32 mouse cellular contexts compared by ENCODE assay signal in genomic region chr7:50633147-50633546, GRCm38 (mm10). TPM values are rescaled to one million over a fixed set of nuclear protein-coding genes. Genes with fewer than 3 reads are reported as not detected.
"Had no signal": no experiment of that assay in that cellular context is flagged by ENCODE, and none has a peak within 500 bp of the region (broad histone marks: within the 10 kb centered on the region; RNA-seq: fewer than 3 reads in every experiment).

No protein-coding gene starts in this region.

- H3K4me1 ChIP-seq: heart, embryonic 13.5 days; heart, embryonic 15.5 days; hindbrain, embryonic 13.5 days; intestine, embryonic 15.5 days; limb, embryonic 10.5 days; limb, embryonic 12.5 days had no signal

- ATAC-seq: hindbrain, embryonic 16.5 days; inflammation-experienced regulatory T-cells, adult 6 months; intestine, embryonic 15.5 days; intestine, postnatal 0 days had no signal

- H3K27ac ChIP-seq: heart, adult 2 months; heart, embryonic 13.5 days; heart, embryonic 15.5 days; hindbrain, embryonic 13.5 days; intestine, embryonic 15.5 days; layer of hippocampus, adult 2 months; left cerebral cortex, adult 2 months; limb, embryonic 10.5 days; limb, embryonic 12.5 days had no signal

- H3K4me2 ChIP-seq: heart, embryonic 11.5 days; heart, embryonic 13.5 days; heart, embryonic 15.5 days; hindbrain, embryonic 13.5 days; intestine, embryonic 15.5 days; limb, embryonic 12.5 days had no signal

- H3K27me3 ChIP-seq: heart, embryonic 13.5 days; heart, embryonic 15.5 days; hindbrain, embryonic 13.5 days; intestine, embryonic 15.5 days; limb, embryonic 12.5 days had no signal

- H3K9me3 ChIP-seq: heart, embryonic 13.5 days; heart, embryonic 15.5 days; hindbrain, embryonic 13.5 days; intestine, embryonic 15.5 days; limb, embryonic 10.5 days; limb, embryonic 12.5 days had no signal

- H3K4me3 ChIP-seq: heart, adult 2 months; heart, embryonic 13.5 days; heart, embryonic 15.5 days; hindbrain, embryonic 13.5 days; intestine, embryonic 15.5 days; layer of hippocampus, adult 2 months; left cerebral cortex, adult 2 months; limb, embryonic 10.5 days; limb, embryonic 12.5 days had no signal

- H3K9ac ChIP-seq: heart, embryonic 13.5 days; heart, embryonic 15.5 days; hindbrain, embryonic 13.5 days; intestine, embryonic 15.5 days; limb, embryonic 12.5 days had no signal

- DNase-seq: gastrocnemius, postnatal 14 days; gastrocnemius, postnatal 36 days; heart, adult 11 months; heart, adult 2 months; heart, postnatal 14 days; heart, postnatal 36 days; kidney, adult 18-20 months; kidney, adult 8-10 months; kidney, postnatal 10 days; kidney, postnatal 25 days; kidney, postnatal 4 days; liver had no signal

- H3K36me3 ChIP-seq: heart, embryonic 13.5 days; heart, embryonic 15.5 days; hindbrain, embryonic 13.5 days; intestine, embryonic 15.5 days; limb, embryonic 10.5 days; limb, embryonic 12.5 days had no signal

RNA-seq across cellular contexts. Expression of gene 4933405O20Rik, which starts 34.2 kb away (rescaled TPM):
- total RNA-seq: gastrocnemius, adult 18-20 months; gastrocnemius, adult 8-10 months; gastrocnemius, postnatal 14 days; gastrocnemius, postnatal 36 days; heart, adult 2 months; heart, postnatal 14 days; heart, postnatal 36 days; hematopoietic stem cell, adult 5-6 weeks had no signal
- polyA plus RNA-seq: gonadal fat pad, adult 2 months; heart, adult 2 months; heart, embryonic 11.5 days; heart, embryonic 13.5 days; heart, embryonic 15.5 days; heart, postnatal 0 days; hindbrain, embryonic 11.5 days; hindbrain, embryonic 13.5 days; hindbrain, embryonic 16.5 days; inflammation-experienced regulatory T-cells, adult 6 months; intestine, embryonic 15.5 days; intestine, postnatal 0 days; kidney, embryonic 14.5 days; kidney, embryonic 16.5 days; limb, embryonic 10.5 days; limb, embryonic 12.5 days had no signal
